Mouse (Mus musculus) kidney, embryonic 16.5 days (tissue): Measurements from ENCODE around the gene Grid2ip. TPM values are rescaled to one million over a fixed set of nuclear protein-coding genes. Genes with fewer than 3 reads are reported as not detected.

ENCODE experiments used
- ATAC-seq: fragments of 200-750 bp; cut with Nextera tagmentation; 2 replicates; pipeline ENCODE4 v1.8.0; 2017; ENCODE audit warnings: moderate TSS enrichment; ENCODE audit not compliant: low FRiP score, low TSS enrichment
- H3K27ac ChIP-seq: fragments of 300-500 bp; sonication (generic); 2 replicates; pipeline ENCODE4 v1.5.1; 2014; ENCODE audit warnings: low read length
- H3K27me3 ChIP-seq: fragments of 300-500 bp; sonication (generic); 2 replicates; pipeline ENCODE4 v1.6.1; 2014; ENCODE audit warnings: low read length, control low read depth, mixed read lengths; ENCODE audit not compliant: insufficient read depth
- H3K36me3 ChIP-seq: fragments of 300-500 bp; sonication (generic); 2 replicates; pipeline ENCODE4 v1.6.1; 2014; ENCODE audit warnings: low read length, control low read depth, mixed read lengths; ENCODE audit not compliant: insufficient read depth
- H3K4me1 ChIP-seq: fragments of 300-500 bp; sonication (generic); 2 replicates; pipeline ENCODE4 v1.6.1; 2014; ENCODE audit warnings: low read length, control low read depth, mixed read lengths; ENCODE audit not compliant: insufficient read depth
- H3K4me2 ChIP-seq: fragments of 300-500 bp; sonication (generic); replicated peaks from 2 replicates; pipeline ENCODE4 v1.6.1; 2014; ENCODE audit warnings: low read depth, low read length
- H3K4me3 ChIP-seq: fragments of 300-500 bp; sonication (generic); 2 replicates; pipeline ENCODE4 v1.5.1; 2014; ENCODE audit warnings: mild to moderate bottlenecking, low read length
- H3K9ac ChIP-seq: fragments of 300-500 bp; sonication (generic); replicated peaks from 2 replicates; pipeline ENCODE4 v1.6.1; 2014; ENCODE audit warnings: low read length
- H3K9me3 ChIP-seq: fragments of 300-500 bp; sonication (generic); 2 replicates; pipeline ENCODE4 v1.6.1; 2016; ENCODE audit warnings: low read length, control low read depth
- WGBS: fragments of 180-500 bp; shearing (Covaris S2); extraction: QIAGEN DNeasy Blood & Tissue Kit; methylation state at CpG from one replicate; pipeline ENCODE4 v1.1.7; 2014; 5-methylcytosine and 5-hydroxymethylcytosine counted together
- polyA plus RNA-seq: library from polyadenylated mRNA; unstranded; fragments of >200 nt; fragmentation: Nextera tagmentation; extraction: Ambion mirVana; gene quantifications from 2 replicates; pipeline ENCODE4 v1.2.1, GENCODE M21; 2015

Gene Grid2ip
- polyA plus RNA-seq, 1 experiment from 2014 or later = 0.07 TPM

GRCm38 (mm10) chr5:143404148-143404930 is 47.2 kb downstream of the Grid2ip start:
- peak overlapping the region; percentile 86 for H3K27ac ChIP-seq
- no peaks in the 10 kb centered on the region for H3K27me3 ChIP-seq
- peak overlapping the region; percentile 95 for H3K9ac ChIP-seq
- peak overlapping the region; percentile 94 for H3K4me3 ChIP-seq
- H3K4me1 ChIP-seq = peaks cover 26% of the 10 kb centered on the region
- ATAC-seq = peak; percentile 56; the same call in 1 of the 2 replicates
- peaks cover 21% of the 10 kb centered on the region for H3K36me3 ChIP-seq
- no peaks in the 10 kb centered on the region for H3K9me3 ChIP-seq
- peak overlapping the region; percentile 74 for H3K4me2 ChIP-seq
- 3% methylated on average over 34 of the region's 34 CpGs for WGBS

GRCm38 (mm10) chr5:143405200-143405599 is 48.1 kb downstream of the Grid2ip start:
- WGBS = 81% methylated on average over 9 of the region's 9 CpGs
- ATAC-seq = no peak
- Histone ChIP-seq H3K36me3 (peaks cover 22% of the 10 kb centered on the region), H3K9me3 (no peaks in the 10 kb centered on the region), H3K27me3 (no peaks in the 10 kb centered on the region), H3K9ac (peak overlapping the region; percentile 95; the same call in 1 of the 2 replicates), H3K4me2 (peak overlapping the region; percentile 74), H3K4me3 (peak overlapping the region; percentile 94), H3K4me1 (peaks cover 26% of the 10 kb centered on the region), H3K27ac (no peak overlapping the region)

- no peak for ATAC-seq
- Histone ChIP-seq H3K27me3 (no peaks in the 10 kb centered on the region), H3K4me1 (peaks cover 26% of the 10 kb centered on the region), H3K27ac (no peak overlapping the region), H3K9ac (no peak overlapping the region), H3K36me3 (peaks cover 27% of the 10 kb centered on the region), H3K4me2 (no peak overlapping the region), H3K9me3 (no peaks in the 10 kb centered on the region), H3K4me3 (no peak overlapping the region)
- WGBS = 93% methylated on average over 9 of the region's 9 CpGs
These were observed 49.4 kb downstream of the Grid2ip start for GRCm38 (mm10) chr5:143406548-143406947.

GRCm38 (mm10) chr5:143409239-143409638 is 52.1 kb downstream of the Grid2ip start:
- Histone ChIP-seq H3K4me1 (peaks cover 19% of the 10 kb centered on the region), H3K27ac (no peak overlapping the region), H3K9ac (no peak overlapping the region), H3K4me3 (no peak overlapping the region), H3K36me3 (peaks cover 42% of the 10 kb centered on the region), H3K9me3 (no peaks in the 10 kb centered on the region), H3K4me2 (no peak overlapping the region), H3K27me3 (no peaks in the 10 kb centered on the region)
- no peak for ATAC-seq
- WGBS = 54% methylated on average over 3 of the region's 3 CpGs

- ATAC-seq = no peak
- no peak overlapping the region for H3K27ac ChIP-seq
- H3K4me2 ChIP-seq = no peak overlapping the region
- H3K9ac ChIP-seq = no peak overlapping the region
- no peak overlapping the region for H3K4me3 ChIP-seq
- 79% methylated on average over 4 of the region's 4 CpGs for WGBS
- no peaks in the 10 kb centered on the region for H3K27me3 ChIP-seq
- H3K36me3 ChIP-seq = peaks cover 45% of the 10 kb centered on the region
- no peaks in the 10 kb centered on the region for H3K9me3 ChIP-seq
- peaks cover 4% of the 10 kb centered on the region; the same call in 1 of the 2 replicates for H3K4me1 ChIP-seq
These were observed 53.8 kb downstream of the Grid2ip start for GRCm38 (mm10) chr5:143410841-143411395.

- WGBS = 84% methylated on average over 4 of the region's 4 CpGs
- Histone ChIP-seq H3K27me3 (no peaks in the 10 kb centered on the region), H3K4me1 (no peaks in the 10 kb centered on the region), H3K36me3 (peaks cover 48% of the 10 kb centered on the region), H3K9me3 (no peaks in the 10 kb centered on the region), H3K4me3 (no peak overlapping the region), H3K4me2 (no peak overlapping the region), H3K9ac (no peak overlapping the region), H3K27ac (no peak overlapping the region)
- no peak for ATAC-seq
These were observed 64.3 kb downstream of the Grid2ip start for GRCm38 (mm10) chr5:143421484-143421883.

GRCm38 (mm10) chr5:143422990-143423389 is 65.9 kb downstream of the Grid2ip start:
- Histone ChIP-seq H3K9me3 (no peaks in the 10 kb centered on the region), H3K4me1 (no peaks in the 10 kb centered on the region), H3K9ac (no peak overlapping the region), H3K4me2 (no peak overlapping the region), H3K27ac (no peak overlapping the region), H3K27me3 (no peaks in the 10 kb centered on the region), H3K36me3 (peaks cover 33% of the 10 kb centered on the region), H3K4me3 (no peak overlapping the region)
- ATAC-seq = no peak
- WGBS = 81% methylated on average over 4 of the region's 4 CpGs

GRCm38 (mm10) chr5:143423899-143424519 is 66.9 kb downstream of the Grid2ip start:
- H3K27ac ChIP-seq = no peak overlapping the region
- 39% methylated on average over 6 of the region's 6 CpGs for WGBS
- peaks cover 24% of the 10 kb centered on the region for H3K36me3 ChIP-seq
- no peak overlapping the region for H3K4me3 ChIP-seq
- no peak overlapping the region for H3K9ac ChIP-seq
- no peaks in the 10 kb centered on the region for H3K4me1 ChIP-seq
- no peak overlapping the region for H3K4me2 ChIP-seq
- ATAC-seq = peak; percentile 61; the same call in 1 of the 2 replicates
- H3K9me3 ChIP-seq = no peaks in the 10 kb centered on the region
- no peaks in the 10 kb centered on the region for H3K27me3 ChIP-seq

GRCm38 (mm10) chr5:143434421-143434820 is 77.3 kb downstream of the Grid2ip start:
- Histone ChIP-seq H3K27me3 (no peaks in the 10 kb centered on the region), H3K4me1 (no peaks in the 10 kb centered on the region)

GRCm38 (mm10) chr5:143441298-143441697 is 84.2 kb downstream of the Grid2ip start:
- Histone ChIP-seq H3K27me3 (no peaks in the 10 kb centered on the region), H3K4me2 (no peak overlapping the region), H3K4me1 (no peaks in the 10 kb centered on the region), H3K9ac (no peak overlapping the region; the same call in 1 of the 2 replicates), H3K4me3 (no peak overlapping the region), H3K9me3 (no peaks in the 10 kb centered on the region), H3K36me3 (no peaks in the 10 kb centered on the region), H3K27ac (no peak overlapping the region)
- no peak for ATAC-seq
- WGBS = 64% methylated on average over 3 of the region's 3 CpGs

More at GRCm38 (mm10) chr5:143434421-143434820, 77.3 kb downstream of the Grid2ip start:
- H3K4me3 ChIP-seq = no peak overlapping the region
- no peak overlapping the region for H3K27ac ChIP-seq
- H3K9ac ChIP-seq = no peak overlapping the region
- H3K4me2 ChIP-seq = no peak overlapping the region
- H3K36me3 ChIP-seq = no peaks in the 10 kb centered on the region
- no peaks in the 10 kb centered on the region for H3K9me3 ChIP-seq
- 3% methylated on average over 4 of the region's 4 CpGs for WGBS
- no peak for ATAC-seq
